Mouse (Mus musculus) CD4-positive, CD25-positive, alpha-beta regulatory T cell, adult 2 months (primary cell): Measurements from ENCODE around the gene Rgs6.

ENCODE experiments used
- DNase-seq: peaks from one replicate; pipeline ENCODE4 v3.0.0-alpha.2; 2012; ENCODE audit warnings: low read depth, low spot score

Rgs6 gene

GRCm38 (mm10) chr12:82588017-82588416 is at the start of gene Rgs6:
Gene Rgs6 (plus strand): TSS chr12:82588292.
- no peak for DNase-seq

- no peak for DNase-seq
These were observed 41.0 kb upstream of the Rgs6 start for GRCm38 (mm10) chr12:82547127-82547526.

- no peak for DNase-seq
These were observed 38.9 kb upstream of the Rgs6 start for GRCm38 (mm10) chr12:82549228-82549627.

GRCm38 (mm10) chr12:82550076-82550475 is 38.0 kb upstream of the Rgs6 start:
- no peak for DNase-seq

GRCm38 (mm10) chr12:82552376-82552775 is 35.7 kb upstream of the Rgs6 start:
- DNase-seq = no peak

DNA sequence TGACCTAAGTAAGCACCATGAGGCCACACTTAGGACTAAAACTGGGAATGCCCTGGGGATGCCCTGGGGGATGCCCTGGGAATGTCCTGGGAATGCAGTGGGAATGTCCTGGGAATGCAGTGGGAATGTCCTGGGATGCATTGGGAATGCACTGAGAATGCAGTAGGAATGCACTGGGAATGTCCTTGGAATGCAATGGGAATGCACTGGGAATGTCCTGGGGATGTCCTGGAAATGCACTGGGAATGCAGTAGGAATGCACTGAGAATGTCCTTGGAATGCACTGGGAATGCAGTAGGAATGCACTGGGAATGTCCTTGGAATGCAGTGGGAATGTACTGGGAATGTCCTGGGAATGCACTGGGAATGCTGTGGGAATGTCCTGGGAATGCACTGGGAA is 25.2 kb upstream of the Rgs6 start:
- no peak for DNase-seq

DNA sequence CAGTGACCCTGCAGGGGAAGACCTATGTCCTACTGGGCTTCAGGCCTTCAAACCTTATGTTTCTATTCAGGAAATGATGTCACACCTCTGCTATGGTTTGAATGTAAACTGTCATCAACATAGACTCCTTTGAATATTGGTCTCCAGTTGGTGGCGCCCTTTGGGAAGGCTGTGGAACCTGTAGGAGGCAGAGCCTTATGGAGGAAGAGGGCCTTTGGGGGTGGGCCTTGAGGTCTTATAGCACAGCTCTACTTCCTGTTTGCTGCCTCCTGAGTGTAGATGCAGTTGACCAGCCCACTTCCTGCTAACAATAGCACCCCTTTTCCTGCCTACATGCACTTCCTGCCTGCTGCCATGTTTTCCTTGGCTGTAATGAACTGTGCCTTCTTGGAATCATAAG is 19.7 kb upstream of the Rgs6 start:
- no peak for DNase-seq

DNA sequence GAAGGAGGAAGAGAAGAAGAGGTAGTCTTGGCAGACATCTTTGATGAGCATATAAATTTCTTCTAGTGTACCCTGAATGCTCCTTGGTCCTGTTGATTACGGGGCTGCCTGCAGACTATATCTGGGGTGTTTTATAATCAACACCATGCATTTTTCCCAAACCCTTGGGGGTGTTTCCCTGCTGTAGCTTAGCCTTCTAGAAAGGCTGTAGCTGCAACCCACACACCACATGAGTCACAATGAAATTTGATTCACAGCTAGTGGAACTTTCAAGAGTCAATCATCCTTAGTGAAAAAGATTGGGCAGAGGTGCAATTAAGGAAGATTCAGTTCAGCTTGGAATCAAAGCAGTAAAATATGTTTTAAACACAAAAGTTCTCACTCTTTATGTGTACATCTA is 15.4 kb upstream of the Rgs6 start:
- DNase-seq = no peak

- DNase-seq = no peak
These were observed 1.5 kb upstream of the Rgs6 start for GRCm38 (mm10) chr12:82586592-82586991.

GRCm38 (mm10) chr12:82587348-82587895 is 670 bp upstream of the Rgs6 start:
- DNase-seq = no peak

DNA sequence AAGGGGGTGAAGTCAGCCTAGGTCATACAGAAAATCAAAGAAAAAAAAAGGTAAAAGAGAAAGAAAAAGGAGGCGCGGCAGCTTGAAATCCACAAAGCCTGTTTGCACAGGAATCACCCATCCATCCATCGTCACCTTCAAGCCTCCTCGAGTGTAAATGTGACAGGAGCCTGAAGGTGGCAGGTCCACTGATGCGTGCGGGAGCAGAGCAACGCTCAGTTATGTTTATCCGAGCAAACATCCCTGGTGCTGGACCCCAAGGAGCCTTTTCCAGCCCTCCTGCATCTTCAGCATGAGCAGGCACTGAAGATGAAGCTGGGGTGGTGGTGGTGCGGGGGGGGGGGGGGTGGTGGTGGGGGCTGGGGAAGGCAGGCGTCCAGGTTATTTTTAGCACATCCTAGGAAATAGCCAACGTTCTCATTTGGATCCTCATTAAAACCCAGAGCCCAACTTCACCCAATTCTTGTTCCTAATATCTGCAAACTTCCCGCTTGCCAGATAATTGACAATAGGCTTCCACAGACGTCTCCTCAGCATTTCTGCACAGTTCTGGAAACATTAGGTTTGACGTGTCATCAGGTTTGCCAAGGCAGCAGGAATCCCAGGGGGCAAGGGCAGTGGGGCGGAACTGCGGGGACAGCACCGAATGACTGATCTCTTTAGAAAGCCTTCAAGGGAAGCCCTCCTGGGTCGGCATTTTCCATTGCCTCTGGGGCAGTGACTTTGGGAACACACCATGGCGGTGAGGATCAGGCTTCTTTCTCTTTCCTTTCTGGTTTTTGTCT is 946 bp downstream of the Rgs6 start:
- no peak for DNase-seq

GRCm38 (mm10) chr12:82599011-82599410 is 10.9 kb downstream of the Rgs6 start:
- DNase-seq = no peak

DNA sequence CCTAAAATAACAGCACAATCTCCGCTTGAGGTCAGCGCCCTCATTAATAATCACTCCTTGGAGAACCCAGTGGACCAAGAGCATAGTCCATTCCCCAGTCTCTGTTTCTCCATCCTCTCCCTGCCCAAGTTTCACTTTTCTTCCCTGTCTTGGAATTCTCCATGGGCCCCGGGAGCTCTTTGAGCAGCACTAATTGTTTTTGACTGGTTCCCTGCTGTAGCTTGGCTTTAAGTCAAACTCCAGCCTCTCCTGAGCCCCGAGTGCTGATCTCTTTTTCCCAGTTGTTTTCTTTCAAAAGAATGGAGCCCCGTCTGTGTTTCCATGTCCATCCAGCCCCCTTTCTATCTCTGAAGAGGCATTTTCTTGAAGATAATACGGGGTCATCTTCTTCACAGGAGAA is 12.3 kb downstream of the Rgs6 start:
- DNase-seq = no peak

- no peak for DNase-seq
These were observed 14.7 kb downstream of the Rgs6 start for GRCm38 (mm10) chr12:82602823-82603222.

GRCm38 (mm10) chr12:82603308-82603707 is 15.2 kb downstream of the Rgs6 start:
- no peak for DNase-seq

DNA sequence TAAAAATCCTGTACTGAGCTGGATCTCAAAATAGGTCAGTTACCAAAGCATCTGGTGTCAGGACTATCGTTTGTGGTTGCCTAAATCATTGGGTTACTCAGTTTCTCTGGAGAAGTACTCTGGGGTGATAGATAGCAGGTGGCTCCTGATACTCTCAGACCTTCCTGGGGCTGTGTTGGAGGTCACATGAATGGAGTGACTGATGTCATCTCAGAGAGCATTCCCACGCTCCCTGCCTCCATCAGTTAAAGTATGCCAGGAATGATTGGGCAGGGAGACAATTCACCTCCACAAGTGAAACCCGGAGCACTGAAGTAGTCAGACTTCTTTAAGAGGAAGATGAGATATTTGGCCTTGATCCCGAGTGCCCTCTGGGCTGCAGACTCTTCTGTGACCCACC is 15.9 kb downstream of the Rgs6 start:
- DNase-seq = no peak

GRCm38 (mm10) chr12:82612769-82613660 is 24.9 kb downstream of the Rgs6 start:
- no peak for DNase-seq

- DNase-seq = no peak
These were observed 28.4 kb downstream of the Rgs6 start for GRCm38 (mm10) chr12:82616486-82616812.

DNA sequence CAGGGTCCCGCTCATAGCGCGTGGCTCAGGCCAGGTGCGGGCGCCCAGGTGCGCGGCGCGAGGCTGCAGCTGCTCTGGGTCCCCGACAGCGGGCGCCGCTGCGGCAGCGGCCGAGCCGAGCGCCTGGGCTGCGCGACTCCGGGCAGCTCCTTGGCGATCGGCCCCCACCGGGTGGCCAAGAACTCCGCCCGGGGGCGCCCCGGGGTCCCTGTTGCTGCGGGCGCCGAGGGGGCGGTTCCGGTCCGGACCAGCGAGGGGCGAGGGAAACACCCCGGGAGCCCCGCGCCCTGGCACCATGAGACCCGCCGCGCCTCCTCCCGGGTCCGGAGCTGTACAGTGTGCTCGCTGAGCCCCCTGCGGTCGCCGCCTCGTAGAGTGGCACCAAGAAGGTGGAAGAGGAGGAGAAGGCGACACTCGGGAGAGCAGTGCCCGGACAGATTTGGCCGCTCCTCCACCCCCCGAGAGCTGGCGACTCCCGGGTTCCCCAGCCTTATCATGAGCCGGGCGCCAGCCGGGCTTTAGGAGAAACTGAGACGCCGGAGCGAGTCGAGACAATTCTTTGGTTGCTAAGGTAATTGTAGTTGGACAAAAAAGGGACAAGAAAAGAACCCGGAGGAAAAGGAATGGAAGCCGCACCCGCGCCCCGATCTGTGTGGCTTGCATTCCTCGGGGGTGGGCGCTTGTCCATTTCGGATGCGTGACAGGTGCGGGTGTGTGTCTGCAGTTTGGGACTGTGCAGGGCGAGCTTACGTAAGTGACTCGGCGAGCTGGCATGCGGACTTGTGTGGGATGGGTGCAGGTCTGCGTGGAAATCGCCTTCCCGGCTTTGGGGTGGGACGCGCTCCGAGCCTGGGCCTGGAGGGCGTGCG is 29.0 kb downstream of the Rgs6 start:
- DNase-seq = no peak

DNA sequence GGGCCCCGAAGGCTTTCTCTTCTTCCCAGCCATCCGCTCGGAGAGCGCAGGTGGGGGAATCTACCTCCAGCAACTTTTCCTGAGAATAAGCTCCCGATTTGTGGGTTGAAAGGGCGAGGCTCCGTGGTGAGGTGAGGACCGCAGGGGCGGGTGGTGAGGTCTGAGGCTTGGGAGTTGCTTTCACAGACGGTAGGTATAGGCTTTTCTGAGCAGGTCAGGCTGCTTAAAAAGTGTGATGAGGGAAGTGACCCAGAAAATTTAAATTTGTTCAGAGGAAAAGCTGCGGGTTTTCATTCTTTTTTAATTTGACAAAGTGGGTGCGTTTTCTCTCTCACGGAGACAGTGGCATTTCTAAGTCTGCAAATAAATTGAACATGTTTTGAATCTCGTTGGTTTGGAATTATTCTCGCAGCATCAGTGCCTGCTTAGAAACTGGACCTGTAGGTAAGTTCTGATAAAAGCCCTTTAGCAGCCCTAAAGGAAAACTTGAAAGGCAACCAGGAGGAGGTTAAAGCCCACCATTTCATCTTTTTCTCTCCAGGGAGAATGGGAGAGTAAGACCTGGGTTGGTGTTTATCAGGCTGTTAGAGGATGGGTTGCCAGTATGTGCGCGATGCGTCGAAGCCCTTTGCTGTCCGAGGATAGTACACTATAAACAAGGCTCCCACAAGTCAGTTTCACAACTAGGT is 29.7 kb downstream of the Rgs6 start:
- DNase-seq = no peak

DNA sequence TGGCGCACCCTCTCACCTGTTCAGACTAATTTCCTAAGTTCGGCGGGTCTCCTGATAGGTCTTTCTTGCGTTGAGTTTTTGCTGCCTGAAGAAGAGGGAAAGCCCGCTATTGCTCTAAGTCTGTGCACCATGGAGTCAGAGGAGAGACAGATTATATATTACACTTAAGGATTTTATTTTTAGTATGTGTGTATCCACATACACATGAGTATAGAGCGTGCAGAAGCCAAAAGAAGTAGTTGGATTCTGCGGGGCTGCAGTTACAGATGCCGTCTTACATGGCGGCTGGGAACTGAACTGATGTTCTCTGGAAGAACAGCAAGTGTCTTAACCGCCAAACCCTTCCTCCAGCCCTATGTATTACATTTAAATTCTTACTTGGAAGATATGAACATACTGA is 52.3 kb downstream of the Rgs6 start:
- DNase-seq = no peak
